Mouse (Mus musculus) testis, adult 2 months (tissue): ENCODE data around the gene Ech1.

ENCODE experiments used
- CTCF ChIP-seq: fragments of 200-500 bp; IDR thresholded peaks from 2 replicates; pipeline ENCODE4 v1.5.1; 2012; ENCODE audit warnings: low read depth, mild to moderate bottlenecking, inconsistent platforms, low read length, moderate library complexity; ENCODE audit not compliant: control insufficient read depth, insufficient read depth, insufficient replicate concordance
- POLR2A ChIP-seq: fragments of 200-500 bp; IDR thresholded peaks from 2 replicates; pipeline ENCODE4 v1.6.1; 2012; ENCODE audit warnings: low read depth, mild to moderate bottlenecking, inconsistent platforms, low read length, moderate library complexity; ENCODE audit not compliant: control insufficient read depth

DNA sequence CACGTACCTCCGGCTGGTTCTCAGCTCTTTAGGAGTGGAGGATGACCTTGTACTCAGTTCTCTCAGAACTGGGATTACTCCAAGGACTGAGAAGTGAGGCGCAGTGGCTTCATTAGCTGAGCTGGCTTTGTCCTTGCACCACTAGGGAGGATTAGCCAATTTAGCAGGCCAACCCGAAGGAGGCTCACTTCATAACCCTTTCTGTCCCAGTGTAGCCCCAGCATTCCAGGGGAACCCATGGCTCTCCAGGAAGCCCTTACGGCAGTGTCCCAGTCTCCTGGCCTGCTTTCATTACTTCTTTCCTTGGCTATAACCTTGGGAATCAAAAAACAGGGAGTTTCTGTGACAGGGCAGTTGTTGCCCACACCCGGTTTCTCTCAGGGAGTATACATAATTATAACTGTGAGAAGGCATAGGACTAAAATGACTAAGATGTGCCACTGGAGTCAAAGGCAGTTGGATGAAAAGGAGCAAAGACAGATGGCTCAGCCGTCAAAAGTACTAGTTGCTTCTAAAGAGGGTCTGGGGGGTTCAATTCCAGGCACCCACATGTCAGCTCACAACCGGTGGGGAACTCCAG is 17.3 kb upstream of the Ech1 start:
- no peak for TF ChIP-seq CTCF
- TF ChIP-seq POLR2A, result no peak
